Mouse (Mus musculus): ENCODE data around the gene Rora.

The Rora gene

GRCm38 (mm10) chr9:68820036-68820435 lies 166.4 kb downstream of the Rora start:
- in situ Hi-C loops (cut with MboI, MseI), result no loop called here

GRCm38 (mm10) chr9:68820478-68820877 lies 166.9 kb downstream of the Rora start:
- in situ Hi-C loops (cut with MboI, MseI), result no loop called here

- in situ Hi-C loops (cut with MboI, MseI), result no loop called here
These were observed 167.8 kb downstream of the Rora start for GRCm38 (mm10) chr9:68821388-68821787.

GRCm38 (mm10) chr9:68823292-68823691 lies 169.7 kb downstream of the Rora start:
- in situ Hi-C loops (cut with MboI, MseI), result no loop called here

GRCm38 (mm10) chr9:68825107-68825506 lies 171.5 kb downstream of the Rora start:
- in situ Hi-C loops (cut with MboI, MseI), result no loop called here

GRCm38 (mm10) chr9:68825841-68826240 lies 172.3 kb downstream of the Rora start:
- in situ Hi-C loops (cut with MboI, MseI), result no loop called here

GRCm38 (mm10) chr9:68827441-68827840 lies 173.9 kb downstream of the Rora start:
- in situ Hi-C loops (cut with MboI, MseI), result no loop called here

GRCm38 (mm10) chr9:68829903-68830302 lies 176.3 kb downstream of the Rora start:
- in situ Hi-C loops (cut with MboI, MseI), result no loop called here

GRCm38 (mm10) chr9:68833323-68833722 lies 179.7 kb downstream of the Rora start:
- in situ Hi-C loops (cut with MboI, MseI), result no loop called here

- in situ Hi-C loops (cut with MboI, MseI), result no loop called here
These were observed 181.6 kb downstream of the Rora start for GRCm38 (mm10) chr9:68835037-68835649.

GRCm38 (mm10) chr9:68842134-68842892 lies 188.7 kb downstream of the Rora start:
- in situ Hi-C loops (cut with MboI, MseI), result no loop called here

GRCm38 (mm10) chr9:68845556-68845955 lies 192.0 kb downstream of the Rora start:
- in situ Hi-C loops (cut with MboI, MseI), result no loop called here

- in situ Hi-C loops (cut with MboI, MseI), result no loop called here
These were observed 196.7 kb downstream of the Rora start for GRCm38 (mm10) chr9:68850321-68850720.

- in situ Hi-C loops (cut with MboI, MseI), result no loop called here
These were observed 198.6 kb downstream of the Rora start for GRCm38 (mm10) chr9:68852201-68852600.

- in situ Hi-C loops (cut with MboI, MseI), result no loop called here
These were observed 199.3 kb downstream of the Rora start for GRCm38 (mm10) chr9:68852934-68853333.

- in situ Hi-C loops (cut with MboI, MseI), result no loop called here
These were observed 205.9 kb downstream of the Rora start for GRCm38 (mm10) chr9:68859500-68859899.

GRCm38 (mm10) chr9:68866317-68866716 lies 212.7 kb downstream of the Rora start:
- in situ Hi-C loops (cut with MboI, MseI), result no loop called here

GRCm38 (mm10) chr9:68873838-68874237 lies 220.3 kb downstream of the Rora start:
- in situ Hi-C loops (cut with MboI, MseI), result no loop called here

- in situ Hi-C loops (cut with MboI, MseI), result no loop called here
These were observed 221.0 kb downstream of the Rora start for GRCm38 (mm10) chr9:68874544-68874943.

- in situ Hi-C loops (cut with MboI, MseI), result no loop called here
These were observed 222.2 kb downstream of the Rora start for GRCm38 (mm10) chr9:68875791-68876190.

GRCm38 (mm10) chr9:68876289-68876688 lies 222.7 kb downstream of the Rora start:
- in situ Hi-C loops (cut with MboI, MseI), result no loop called here

- in situ Hi-C loops (cut with MboI, MseI), result no loop called here
These were observed 228.3 kb downstream of the Rora start for GRCm38 (mm10) chr9:68881896-68882295.

GRCm38 (mm10) chr9:68883005-68883404 lies 229.4 kb downstream of the Rora start:
- in situ Hi-C loops (cut with MboI, MseI), result no loop called here
